Mouse (Mus musculus) hindbrain, embryonic 14.5 days (tissue): ENCODE measurements at regions not wholly inside any gene's neighbourhood (a gene's known extent, or its start where the extent isn't known, plus 50 kb on each side); places are given as distances from the start of the nearest gene placed in this dataset.
"Not testable (repeated sequence)": the region's sequence is repeated elsewhere in the genome, so short reads cannot be mapped to it uniquely, and the experiment has no call there.

Source experiments
- ATAC-seq: fragments of 200-750 bp; cut with Nextera tagmentation; 2 replicates; pipeline ENCODE4 v1.8.0; 2017; ENCODE audit warnings: moderate number of reproducible peaks, mild to moderate bottlenecking, moderate TSS enrichment, moderate library complexity; ENCODE audit not compliant: low FRiP score
- DNase-seq: peaks from one replicate; pipeline ENCODE4 v3.0.0-alpha.2; 2015; ENCODE audit warnings: low spot score
- H3K27ac ChIP-seq: fragments of 300-500 bp; sonication (generic); 2 replicates; pipeline ENCODE4 v1.5.1; 2014; ENCODE audit warnings: mild to moderate bottlenecking, moderate library complexity
- H3K27me3 ChIP-seq: fragments of 300-500 bp; sonication (generic); 2 replicates; pipeline ENCODE4 v1.6.1; 2014; ENCODE audit warnings: mild to moderate bottlenecking, low read length, mixed read lengths; ENCODE audit not compliant: control insufficient read depth, insufficient read depth
- H3K36me3 ChIP-seq: fragments of 300-500 bp; sonication (generic); replicated peaks from 2 replicates; pipeline ENCODE4 v1.6.1; 2014; ENCODE audit not compliant: control insufficient read depth, insufficient read depth
- H3K4me1 ChIP-seq: fragments of 300-500 bp; sonication (generic); replicated peaks from 2 replicates; pipeline ENCODE4 v1.6.1; 2014; ENCODE audit warnings: antibody characterized with exemption, low read length, mixed read lengths; ENCODE audit not compliant: control insufficient read depth, insufficient read depth
- H3K4me2 ChIP-seq: fragments of 300-500 bp; sonication (generic); replicated peaks from 2 replicates; pipeline ENCODE4 v1.6.1; 2014; ENCODE audit warnings: mild to moderate bottlenecking, moderate library complexity
- H3K4me3 ChIP-seq: fragments of 300-500 bp; sonication (generic); replicated peaks from 2 replicates; pipeline ENCODE4 v1.5.1; 2014; ENCODE audit warnings: mild to moderate bottlenecking, low read length
- H3K9ac ChIP-seq: fragments of 300-500 bp; sonication (generic); 2 replicates; pipeline ENCODE4 v1.6.1; 2014
- H3K9me3 ChIP-seq: fragments of 300-500 bp; sonication (generic); 2 replicates; pipeline ENCODE4 v1.6.1; 2016; ENCODE audit warnings: low read length; ENCODE audit not compliant: control insufficient read depth
- WGBS: fragments of 180-500 bp; shearing (Covaris S2); extraction: QIAGEN DNeasy Blood & Tissue Kit; methylation state at CpG from one replicate; pipeline ENCODE4 v1.1.7; 2014; 5-methylcytosine and 5-hydroxymethylcytosine counted together

DNA sequence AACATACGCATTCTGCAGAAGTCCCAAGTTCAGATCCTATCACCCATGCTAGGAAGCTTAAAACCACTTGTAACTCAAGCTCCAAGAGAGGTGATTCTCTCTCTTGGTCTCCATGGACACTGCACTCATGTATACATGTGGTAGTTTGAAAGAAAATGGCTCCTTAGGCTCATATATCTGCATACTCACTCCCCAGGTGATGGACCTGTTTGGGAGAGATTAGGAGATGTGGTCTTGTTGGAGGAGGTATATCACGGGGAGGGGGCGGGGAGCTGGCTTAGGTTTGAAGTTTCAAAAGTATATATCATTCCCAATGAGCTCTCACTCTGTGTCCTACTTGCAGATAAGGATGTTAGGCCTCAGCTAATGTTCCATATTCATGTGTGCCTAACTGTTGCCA lies 103.9 kb upstream of the Tbl1x start:
- Histone ChIP-seq H3K9me3 (no peaks in the 10 kb centered on the region), H3K4me3 (no peak overlapping the region), H3K4me2 (no peak overlapping the region), H3K36me3 (no peaks in the 10 kb centered on the region), H3K4me1 (no peaks in the 10 kb centered on the region), H3K9ac (no peak overlapping the region), H3K27me3 (no peaks in the 10 kb centered on the region), H3K27ac (no peak overlapping the region)
- ATAC-seq (no peak), DNase-seq (no peak)
- WGBS: 94% methylated on average over 3 of the region's 3 CpGs

DNA sequence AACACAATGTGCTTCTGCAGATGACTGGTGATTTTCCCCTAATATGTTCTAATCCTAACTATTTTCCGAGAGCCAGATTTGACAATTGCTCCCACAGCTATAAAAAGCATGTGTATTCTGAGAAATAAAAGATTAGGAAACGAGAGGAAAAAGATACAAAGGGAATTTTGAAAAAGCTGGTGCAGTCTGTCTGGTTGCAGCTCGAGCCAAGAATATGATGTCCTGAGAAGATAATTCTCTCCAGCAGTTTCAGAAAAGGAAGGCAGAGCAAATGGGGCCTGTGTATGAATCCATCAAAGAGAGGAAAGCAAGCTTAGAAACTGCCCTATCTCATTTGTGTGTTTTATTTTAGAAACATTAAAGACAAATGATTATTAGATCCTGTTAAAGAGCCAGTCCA lies 102.9 kb upstream of the Tbl1x start:
- Histone ChIP-seq H3K27ac (no peak overlapping the region), H3K4me1 (no peaks in the 10 kb centered on the region), H3K4me2 (no peak overlapping the region), H3K9ac (no peak overlapping the region), H3K9me3 (no peaks in the 10 kb centered on the region), H3K36me3 (no peaks in the 10 kb centered on the region), H3K4me3 (no peak overlapping the region), H3K27me3 (no peaks in the 10 kb centered on the region)
- ATAC-seq (no peak), DNase-seq (no peak)
- 70% methylated on average over 3 of the region's 3 CpGs for WGBS

DNA sequence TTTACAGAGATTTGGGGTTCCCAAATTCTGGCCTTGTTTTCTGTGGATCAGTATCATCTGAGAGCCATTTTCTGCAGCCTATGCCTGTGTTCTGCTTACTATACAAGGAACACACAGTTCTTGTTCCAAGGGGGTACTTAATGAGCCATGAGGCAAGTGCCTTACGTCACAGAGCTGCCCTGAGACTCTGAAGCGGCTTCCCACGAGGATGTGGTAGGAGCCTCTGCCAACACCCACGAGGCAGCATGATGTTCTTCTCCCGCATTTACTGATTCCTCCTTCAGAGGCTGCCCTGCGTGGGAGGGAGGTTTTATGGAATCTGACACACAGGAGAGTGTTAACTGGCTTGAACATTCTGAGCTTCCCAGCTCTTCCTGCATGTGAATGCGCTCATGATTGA lies 101.4 kb upstream of the Tbl1x start:
- no peak overlapping the region for H3K4me2 ChIP-seq
- WGBS: 54% methylated on average over 7 of the region's 7 CpGs
- H3K36me3 ChIP-seq: no peaks in the 10 kb centered on the region
- DNase-seq: no peak
- no peak overlapping the region for H3K9ac ChIP-seq
- H3K4me1 ChIP-seq: no peaks in the 10 kb centered on the region
- no peak; the same call in 1 of the 2 replicates for ATAC-seq
- no peaks in the 10 kb centered on the region for H3K27me3 ChIP-seq
- H3K27ac ChIP-seq: no peak overlapping the region
- no peaks in the 10 kb centered on the region for H3K9me3 ChIP-seq
- H3K4me3 ChIP-seq: no peak overlapping the region

GRCm38 (mm10) chrX:77410812-77411211 lies 100.0 kb upstream of the Tbl1x start:
- Histone ChIP-seq H3K4me1 (no peaks in the 10 kb centered on the region), H3K9me3 (no peaks in the 10 kb centered on the region), H3K4me3 (no peak overlapping the region), H3K4me2 (no peak overlapping the region), H3K36me3 (no peaks in the 10 kb centered on the region), H3K9ac (no peak overlapping the region), H3K27me3 (no peaks in the 10 kb centered on the region), H3K27ac (no peak overlapping the region)
- ATAC-seq (no peak), DNase-seq (no peak)

DNA sequence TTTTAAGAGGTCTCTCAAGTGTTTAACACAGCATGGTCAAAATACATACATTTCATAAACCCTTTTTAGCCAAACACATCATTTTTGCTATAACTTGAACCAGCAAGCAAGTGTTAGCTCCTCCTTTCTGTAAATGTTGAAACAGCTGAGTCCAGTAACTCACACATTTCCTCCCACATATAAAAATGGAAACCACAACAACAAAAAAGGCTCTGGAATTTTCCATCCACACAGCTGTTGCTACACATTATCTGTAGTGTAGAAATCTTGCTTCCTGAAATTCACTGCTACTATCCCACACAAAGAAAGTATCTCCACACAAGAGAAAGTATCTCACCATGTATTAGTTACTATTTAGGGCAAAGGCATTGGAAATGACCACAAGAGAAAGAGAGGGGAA lies 96.7 kb upstream of the Tbl1x start:
- H3K9me3 ChIP-seq: no peaks in the 10 kb centered on the region
- ATAC-seq (no peak), DNase-seq (no peak)
- H3K27ac ChIP-seq: no peak overlapping the region
- H3K27me3 ChIP-seq: no peaks in the 10 kb centered on the region
- no peak overlapping the region for H3K9ac ChIP-seq
- H3K4me3 ChIP-seq: no peak overlapping the region
- no peaks in the 10 kb centered on the region for H3K4me1 ChIP-seq
- H3K36me3 ChIP-seq: no peaks in the 10 kb centered on the region
- no peak overlapping the region for H3K4me2 ChIP-seq

DNA sequence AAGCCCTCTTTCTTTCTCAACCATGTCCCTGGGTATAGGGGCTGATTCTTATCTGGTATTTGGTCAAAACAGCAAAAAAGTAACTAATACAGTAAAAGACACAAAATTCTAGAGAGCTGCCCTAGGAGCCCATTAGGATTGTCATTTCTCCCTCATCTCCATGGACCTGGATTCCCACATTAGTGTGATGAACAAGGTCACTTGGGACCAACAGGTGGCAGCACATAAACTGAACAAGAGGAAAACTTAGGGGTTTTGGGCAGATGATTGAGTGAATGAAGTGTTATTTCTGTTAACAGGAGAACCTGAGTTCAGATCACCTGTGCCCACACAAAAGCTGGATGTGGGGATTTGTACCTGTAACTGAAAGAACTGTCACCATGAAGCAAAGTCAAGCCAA lies 93.0 kb upstream of the Tbl1x start:
- no peak overlapping the region for H3K9ac ChIP-seq
- ATAC-seq: no peak
- DNase-seq: no peak
- H3K27ac ChIP-seq: no peak overlapping the region
- no peak overlapping the region for H3K4me3 ChIP-seq
- no peaks in the 10 kb centered on the region for H3K27me3 ChIP-seq
- no peaks in the 10 kb centered on the region for H3K36me3 ChIP-seq
- H3K4me1 ChIP-seq: no peaks in the 10 kb centered on the region
- H3K9me3 ChIP-seq: no peaks in the 10 kb centered on the region
- no peak overlapping the region for H3K4me2 ChIP-seq

GRCm38 (mm10) chrX:77422206-77422605 lies 88.6 kb upstream of the Tbl1x start:
- WGBS: 70% methylated on average over 2 of the region's 2 CpGs
- Histone ChIP-seq H3K9me3 (no peaks in the 10 kb centered on the region), H3K4me1 (no peaks in the 10 kb centered on the region), H3K36me3 (no peaks in the 10 kb centered on the region), H3K4me3 (no peak overlapping the region), H3K4me2 (no peak overlapping the region), H3K27me3 (no peaks in the 10 kb centered on the region), H3K9ac (no peak overlapping the region), H3K27ac (no peak overlapping the region)
- DNase-seq (no peak), ATAC-seq (no peak)

DNA sequence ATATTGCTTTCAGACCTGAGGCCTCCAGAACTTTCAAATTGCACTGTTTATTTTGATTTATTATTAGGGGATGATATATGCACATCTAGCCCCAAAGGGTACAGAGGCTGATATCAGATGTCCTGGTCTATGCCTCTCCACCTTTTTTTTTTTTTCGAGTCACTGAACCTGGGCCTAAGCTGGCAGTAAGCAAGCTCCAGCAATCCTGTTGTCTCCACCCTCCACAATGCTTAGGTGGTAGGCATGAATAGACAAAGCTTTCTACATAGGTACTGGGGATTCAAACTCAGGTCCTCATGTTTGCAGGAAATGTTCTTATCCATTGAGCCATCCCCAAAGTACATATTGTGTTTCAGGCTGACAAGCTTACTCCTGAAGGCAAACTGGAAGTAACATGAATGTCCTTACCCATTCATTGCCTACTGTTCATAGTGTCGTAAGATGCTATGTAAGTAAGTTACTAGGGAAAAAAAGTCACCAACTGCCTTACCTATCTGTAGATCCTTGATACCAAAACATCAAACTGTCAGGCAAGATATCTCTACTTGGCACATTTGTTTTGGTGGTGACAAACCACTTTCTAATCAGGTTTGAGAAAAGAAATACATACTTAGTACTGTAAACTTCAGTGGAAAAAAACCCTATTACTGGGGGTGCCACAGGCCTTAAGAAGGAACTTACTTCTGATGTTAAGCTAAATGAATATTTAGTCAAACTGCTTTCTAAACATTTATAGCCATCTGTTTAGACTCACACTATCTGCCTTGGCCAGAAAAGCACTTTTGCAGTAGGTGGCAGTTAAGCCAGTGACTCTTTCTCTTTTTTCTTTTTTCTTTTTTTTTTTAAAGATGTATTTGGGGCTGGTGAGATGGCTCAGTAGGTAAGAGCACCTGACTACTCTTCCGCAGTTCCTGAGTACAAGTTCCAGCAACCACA lies 85.8 kb upstream of the Tbl1x start:
- WGBS: 93% methylated on average over 3 of the region's 3 CpGs
- DNase-seq (no peak), ATAC-seq (no peak)
- Histone ChIP-seq H3K9ac (no peak overlapping the region), H3K27me3 (no peaks in the 10 kb centered on the region), H3K36me3 (no peaks in the 10 kb centered on the region), H3K4me2 (no peak overlapping the region), H3K4me3 (no peak overlapping the region), H3K9me3 (no peaks in the 10 kb centered on the region), H3K27ac (no peak overlapping the region), H3K4me1 (no peaks in the 10 kb centered on the region)

DNA sequence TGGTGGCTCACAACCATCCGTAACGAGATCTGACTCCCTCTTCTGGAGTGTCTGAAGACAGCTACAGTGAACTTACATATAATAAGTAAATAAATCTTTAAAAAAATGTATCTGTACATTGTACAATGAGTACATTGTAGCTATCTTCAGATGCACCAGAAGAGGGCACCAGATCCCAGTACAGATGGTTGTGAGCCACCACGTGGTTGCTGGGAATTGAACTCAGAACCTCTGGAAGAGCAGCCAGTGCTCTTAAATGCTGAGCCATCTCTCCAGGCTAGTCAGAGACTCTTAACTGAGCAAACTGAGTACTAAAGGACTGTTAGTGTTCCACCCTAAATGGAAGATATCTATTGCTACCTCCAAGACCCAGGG lies 85.1 kb upstream of the Tbl1x start:
- 77% methylated on average over 3 of the region's 3 CpGs for WGBS
- not testable (repeated sequence) for H3K4me3 ChIP-seq, ATAC-seq, H3K4me1 ChIP-seq, DNase-seq, H3K9me3 ChIP-seq, H3K27ac ChIP-seq, H3K4me2 ChIP-seq, H3K9ac ChIP-seq, H3K36me3 ChIP-seq, H3K27me3 ChIP-seq

DNA sequence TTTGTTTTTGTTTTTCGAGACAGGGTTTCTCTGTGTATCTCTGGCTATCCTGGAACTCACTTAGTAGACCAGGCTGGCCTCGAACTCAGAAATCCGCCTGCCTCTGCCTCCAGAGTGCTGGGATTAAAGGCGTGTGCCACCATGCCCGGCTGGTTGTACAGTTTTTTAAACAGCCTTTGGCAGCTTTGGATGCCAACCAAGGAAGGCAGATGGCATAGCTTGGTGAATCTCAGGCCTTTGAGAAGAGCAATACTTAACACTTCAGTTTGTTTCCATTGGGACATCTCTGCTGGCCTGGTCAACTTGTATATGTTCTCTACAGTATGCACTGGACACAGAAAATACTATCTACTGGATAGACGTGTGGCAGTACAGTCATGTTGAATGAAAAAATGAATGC lies 84.0 kb upstream of the Tbl1x start:
- not testable (repeated sequence) for H3K9me3 ChIP-seq, H3K4me3 ChIP-seq, DNase-seq, H3K4me2 ChIP-seq, H3K4me1 ChIP-seq, ATAC-seq, H3K27ac ChIP-seq, H3K27me3 ChIP-seq, H3K9ac ChIP-seq, H3K36me3 ChIP-seq
- WGBS: 82% methylated on average over 6 of the region's 6 CpGs
